Mouse (Mus musculus) granulocyte monocyte progenitor cell, adult 5-6 weeks (primary cell): ENCODE results near the gene Inka2. TPM values are rescaled to one million over a fixed set of nuclear protein-coding genes. Genes with fewer than 3 reads are reported as not detected.
A peak's percentile ranks its signal among the peaks of the same experiment; 100 is the strongest.

Experiments
- ATAC-seq: replicated peaks from 2 replicates; pipeline ENCODE4 v1.8.0; 2016; ENCODE audit warnings: mild to moderate bottlenecking, moderate TSS enrichment, inconsistent platforms; ENCODE audit not compliant: poor library complexity, severe bottlenecking
- total RNA-seq, 2 experiments: library from RNA; stranded (forward) in 1 of 2; stranded (reverse) in 1 of 2; fragments of 200-712, 200-1000 nt in 1 of 2; fragments of >200 nt in 1 of 2; fragmentation: Nextera tagmentation in 1 of 2; gene quantifications; 2 replicates each; pipeline ENCODE4 v1.2.3; 2014 to 2017

Gene Inka2
- total RNA-seq (2014; fragmentation: Nextera tagmentation) (not detected in 2 replicates), total RNA-seq (2017) (0.26 TPM in 1 of 2 replicates, not detected in the other)

GRCm38 (mm10) chr3:105704031-105705008 is at the start of gene Inka2:
Inka2 (plus strand) TSS chr3:105704599.
- peak; percentile 95 for ATAC-seq

- ATAC-seq, result no peak
These were observed 49.3 kb upstream of the Inka2 start for GRCm38 (mm10) chr3:105655031-105655585.

GRCm38 (mm10) chr3:105660530-105660929 is 43.9 kb upstream of the Inka2 start:
- ATAC-seq, result no peak

DNA sequence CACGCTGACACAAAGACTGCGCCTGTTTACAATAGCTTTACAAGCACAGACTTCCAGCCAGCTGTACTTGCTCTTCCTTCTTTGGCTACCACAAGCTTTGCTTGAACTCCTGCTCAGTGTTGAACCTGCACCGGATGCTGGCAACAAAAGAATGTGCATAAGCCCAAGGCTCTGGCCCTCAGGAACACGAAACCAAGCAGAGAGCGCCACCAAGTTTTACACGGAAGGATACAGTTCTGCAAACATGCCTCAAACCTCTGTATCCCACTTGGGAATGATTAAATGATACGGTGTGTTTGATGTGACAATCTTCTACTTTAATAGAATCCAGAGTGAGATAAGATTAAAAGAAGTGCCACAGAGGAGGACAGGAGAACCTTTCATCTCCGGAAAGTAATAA is 41.4 kb upstream of the Inka2 start:
- no peak for ATAC-seq

- no peak for ATAC-seq
These were observed 39.2 kb upstream of the Inka2 start for GRCm38 (mm10) chr3:105665105-105665765.

DNA sequence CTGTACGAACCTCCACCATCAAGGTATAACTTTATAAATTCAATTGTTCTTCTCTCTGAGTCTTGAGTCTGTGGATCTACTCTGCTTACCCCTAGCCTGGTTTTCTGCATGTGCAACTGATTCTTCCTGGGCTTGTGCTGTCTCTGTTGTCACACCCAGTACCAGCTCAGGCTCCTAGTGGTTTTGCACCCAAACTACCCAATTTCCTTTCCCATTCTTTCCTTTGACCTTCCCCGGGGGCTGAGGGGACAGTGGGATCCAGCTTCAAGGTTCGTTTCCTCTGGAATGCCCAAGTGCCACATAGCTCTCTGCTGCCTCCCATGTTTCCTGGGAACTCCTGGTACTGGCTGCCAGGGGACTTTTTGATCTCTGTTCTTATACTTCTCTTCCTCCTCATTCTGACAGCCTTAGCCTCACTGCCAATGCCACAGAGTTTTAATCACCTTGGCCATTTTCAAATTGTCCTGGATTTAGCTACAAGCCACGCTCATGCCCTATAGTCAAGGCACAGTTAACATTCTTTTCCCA is 37.3 kb upstream of the Inka2 start:
- no peak for ATAC-seq

- no peak for ATAC-seq
These were observed 36.2 kb upstream of the Inka2 start for GRCm38 (mm10) chr3:105668161-105668560.

DNA sequence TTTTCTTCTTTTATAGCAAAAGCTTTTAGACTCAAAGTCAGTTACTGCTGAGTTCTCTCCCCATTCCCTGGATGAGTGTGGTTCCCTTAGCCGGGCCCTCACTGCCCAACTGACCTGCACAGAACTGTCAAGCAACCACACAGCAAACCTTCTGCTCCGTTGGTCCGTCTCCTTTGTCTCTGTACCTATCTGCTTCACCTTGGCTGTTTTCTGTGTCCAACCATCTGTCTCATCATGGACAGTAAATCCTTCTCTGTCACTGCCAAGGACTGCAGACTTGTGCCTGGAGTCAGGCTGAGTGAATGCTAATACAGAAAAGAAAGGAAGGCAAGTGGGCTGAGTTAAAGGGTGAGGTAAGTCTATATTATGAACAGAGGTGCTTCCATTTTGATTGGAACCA is 34.6 kb upstream of the Inka2 start:
- no peak for ATAC-seq

GRCm38 (mm10) chr3:105670801-105671200 is 33.6 kb upstream of the Inka2 start:
- no peak for ATAC-seq

GRCm38 (mm10) chr3:105674595-105675218 is 29.7 kb upstream of the Inka2 start:
- peak; percentile 92 for ATAC-seq

GRCm38 (mm10) chr3:105675932-105676331 is 28.5 kb upstream of the Inka2 start:
- peak; percentile 62 for ATAC-seq

DNA sequence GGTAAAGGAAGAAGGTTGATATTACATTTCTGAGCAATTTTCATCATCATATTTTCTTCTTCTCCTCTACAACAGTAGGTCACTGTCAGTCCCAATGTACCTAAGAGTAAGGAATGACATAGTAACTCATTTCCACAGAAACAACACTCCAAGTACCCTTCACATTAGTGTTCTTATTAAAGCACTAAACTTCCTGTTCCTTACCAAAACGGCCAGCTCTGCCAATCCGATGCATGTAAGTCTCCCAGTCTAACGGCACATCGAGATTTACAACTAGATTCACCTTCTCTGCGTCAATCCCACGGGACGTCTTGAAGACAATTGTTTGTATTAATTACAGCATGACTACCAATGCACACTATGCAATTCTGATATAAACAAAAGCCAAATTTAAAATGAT is 24.1 kb upstream of the Inka2 start:
- no peak for ATAC-seq

- ATAC-seq, result peak; percentile 4; the same call in 1 of the 2 replicates
These were observed 17.7 kb upstream of the Inka2 start for GRCm38 (mm10) chr3:105686394-105687323.

DNA sequence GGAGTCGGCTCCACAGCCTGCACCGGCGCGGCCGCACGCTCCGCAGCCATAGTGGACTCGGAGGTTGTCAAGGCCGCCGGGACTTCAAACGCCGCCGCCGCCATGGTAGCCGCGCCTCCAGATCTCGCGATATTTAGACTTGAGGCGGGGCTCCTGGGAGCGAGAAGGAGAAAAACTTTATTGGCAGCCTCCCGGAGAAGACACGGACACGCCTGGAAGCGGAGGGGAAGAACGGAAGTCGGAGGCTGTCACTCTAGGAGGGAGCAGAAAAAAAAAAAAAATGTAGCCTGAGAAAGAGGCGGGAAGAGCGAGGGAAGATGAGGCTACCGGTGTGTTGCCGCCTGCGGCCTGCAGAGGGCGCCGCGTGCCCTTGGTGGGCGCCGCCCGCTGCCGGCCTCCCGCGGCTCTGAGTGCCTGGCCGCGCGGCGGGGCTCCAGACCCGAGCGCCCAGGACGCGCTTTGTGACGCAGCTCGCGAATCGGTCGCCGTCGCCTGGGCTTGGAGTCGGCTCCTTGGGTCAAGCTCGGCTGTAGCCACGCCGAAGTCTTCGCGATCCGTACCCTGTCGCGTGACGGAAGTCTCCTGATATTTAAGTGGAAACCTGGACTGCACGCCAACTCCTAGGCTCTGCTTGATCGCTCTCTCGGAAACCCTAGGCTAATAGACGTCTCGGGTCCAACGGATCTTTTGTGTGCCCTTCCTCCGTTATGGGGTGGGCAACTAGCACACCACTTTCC is 16.9 kb upstream of the Inka2 start, which contains the start of gene Ddx20:
Ddx20 (minus strand) TSS at position 251 of the 737 bp plus-strand sequence.
- ATAC-seq, result peak; percentile 89

DNA sequence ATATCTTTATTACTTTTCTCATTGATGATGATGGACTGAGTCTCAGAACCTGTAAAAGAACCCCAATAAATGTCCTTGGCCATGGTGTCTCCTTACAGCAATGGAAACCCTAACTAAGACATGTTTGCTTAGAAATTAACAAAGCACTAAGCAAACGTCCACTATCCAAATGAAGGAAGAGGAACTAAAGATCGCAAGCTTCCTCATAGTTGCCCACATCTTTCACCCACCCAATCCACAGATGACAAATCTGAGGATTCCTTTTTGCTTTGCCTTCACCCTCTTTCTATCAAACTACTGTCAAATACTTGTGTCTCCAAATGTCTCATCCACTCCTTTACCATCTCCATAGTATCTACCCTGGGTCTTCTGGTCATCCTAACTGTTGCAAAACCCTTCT is 15.9 kb upstream of the Inka2 start:
- peak; percentile 14 for ATAC-seq

DNA sequence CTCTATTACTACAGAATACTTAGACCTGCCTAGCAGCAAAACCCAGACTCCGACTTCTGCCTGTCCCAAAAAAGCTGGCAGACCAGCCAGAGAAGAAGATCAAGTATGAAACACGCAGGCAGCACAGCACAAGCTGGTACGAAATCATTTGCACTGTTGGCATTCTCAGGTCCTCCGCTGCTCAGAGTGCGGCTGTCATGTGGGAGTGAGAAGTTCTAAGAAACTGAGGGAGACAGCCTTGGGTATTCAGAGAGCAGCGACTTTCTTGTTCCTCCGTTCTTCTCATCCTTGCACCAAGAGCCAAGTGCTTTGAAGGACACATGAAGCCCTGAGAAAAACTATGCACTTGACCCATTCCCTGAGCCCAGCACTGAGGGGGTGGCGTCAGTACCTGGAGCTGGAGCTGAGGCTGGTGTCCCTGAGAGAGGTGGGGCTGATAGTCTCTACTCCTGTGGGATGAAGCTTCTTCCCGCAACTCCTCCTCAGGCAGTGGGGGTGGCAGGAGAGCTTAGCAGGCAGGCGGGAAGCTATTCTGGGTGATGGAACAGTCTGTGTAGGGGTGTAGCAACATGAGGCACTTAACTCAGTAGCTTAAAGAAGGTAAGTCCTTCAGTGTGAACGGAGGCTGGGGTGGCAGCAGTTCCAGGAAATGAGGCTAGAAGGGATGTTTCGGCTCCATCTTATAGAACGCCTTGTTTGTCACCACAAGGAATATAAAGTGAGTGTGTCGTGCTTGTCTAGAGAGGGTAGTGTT is 10.9 kb upstream of the Inka2 start:
- no peak for ATAC-seq

GRCm38 (mm10) chr3:105695476-105696386 is 8.7 kb upstream of the Inka2 start:
- ATAC-seq, result no peak
